Mouse (Mus musculus): Measurements from ENCODE around the gene Angptl2. TPM values are rescaled to one million over a fixed set of nuclear protein-coding genes. Genes with fewer than 3 reads are reported as not detected.

The Angptl2 gene
- polyA plus RNA-seq, 1 experiment from 2014 or later = 30.3 TPM

GRCm38 (mm10) chr2:33215177-33215699, 631 bp upstream of the Angptl2 start:
- Histone ChIP-seq H3K4me1 (ENCODE audit: insufficient read depth) (peaks cover 23% of the 10 kb centered on the region; the same call in 1 of the 2 replicates), H3K9me3 (ENCODE audit: low read depth, low read length) (no peaks in the 10 kb centered on the region), H3K36me3 (ENCODE audit: insufficient read depth) (no peaks in the 10 kb centered on the region), H3K27ac (ENCODE audit: low read depth) (peak overlapping the region; percentile 83), H3K27me3 (ENCODE audit: insufficient read depth, low read length) (no peaks in the 10 kb centered on the region), H3K9ac (peak overlapping the region; percentile 38; the same call in 1 of the 2 replicates), H3K4me3 (ENCODE audit: low read depth, low read length) (peak overlapping the region; percentile 60), H3K4me2 (peak overlapping the region; percentile 93)
- no peak for TF ChIP-seq CTCF (IDR thresholded peaks at IDR 0.05; ENCODE audit: low read depth)
- DNase-seq (no peak), ATAC-seq (ENCODE audit: insufficient read depth) (no peak)
- 42% methylated on average over 5 of the region's 5 CpGs for WGBS

DNA sequence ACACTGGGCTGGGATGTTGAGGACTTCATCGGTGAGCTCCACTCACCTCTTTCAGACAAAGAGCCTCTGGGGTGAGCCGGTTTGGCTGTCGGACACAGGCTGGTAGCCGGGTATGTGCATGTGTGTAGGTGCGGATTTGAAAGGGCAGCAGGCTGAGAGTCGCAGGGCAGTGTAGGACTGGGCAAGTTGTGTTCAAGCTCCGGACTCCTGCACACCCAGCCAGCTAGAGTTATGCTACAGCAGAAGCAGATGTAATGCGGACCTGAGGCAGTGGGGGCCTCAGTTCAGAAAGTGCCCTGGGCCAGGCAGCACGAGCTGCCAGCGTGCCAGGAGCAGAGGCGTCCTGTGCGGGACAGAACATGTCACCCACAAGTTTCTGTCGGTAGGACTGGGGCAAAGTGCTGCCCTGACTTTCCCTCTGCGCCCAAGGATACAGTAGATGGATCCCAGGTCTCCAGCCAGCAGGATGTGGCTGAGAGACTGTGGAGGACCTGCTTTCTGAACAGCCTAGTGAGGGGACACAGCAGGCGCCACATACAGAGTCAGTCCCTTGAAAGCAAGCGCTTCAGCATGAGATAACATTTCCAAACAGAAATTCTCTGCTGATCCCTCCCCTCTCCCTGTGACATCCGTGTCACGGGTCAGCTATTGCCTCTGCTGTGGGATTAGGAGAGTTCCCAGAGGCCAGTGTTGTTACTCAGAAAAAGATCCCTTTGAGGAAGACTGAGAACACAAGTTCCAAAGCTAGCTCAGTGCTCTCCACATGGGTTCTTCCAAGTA, 966 bp downstream of the Angptl2 start:
- DNase-seq = peak; percentile 52
- peak; percentile 3; the same call in 1 of the 2 replicates for ATAC-seq (ENCODE audit: insufficient read depth)
- Histone ChIP-seq H3K27me3 (ENCODE audit: insufficient read depth, low read length) (no peaks in the 10 kb centered on the region), H3K4me2 (peak overlapping the region; percentile 93), H3K4me3 (ENCODE audit: low read depth, low read length) (peak overlapping the region; percentile 60), H3K9ac (peak overlapping the region; percentile 73), H3K9me3 (ENCODE audit: low read depth, low read length) (no peaks in the 10 kb centered on the region), H3K4me1 (ENCODE audit: insufficient read depth) (peaks cover 23% of the 10 kb centered on the region; the same call in 1 of the 2 replicates), H3K36me3 (ENCODE audit: insufficient read depth) (peaks cover 6% of the 10 kb centered on the region; the same call in 1 of the 2 replicates), H3K27ac (ENCODE audit: low read depth) (peak overlapping the region; percentile 83)
- TF ChIP-seq CTCF (IDR thresholded peaks at IDR 0.05; ENCODE audit: low read depth) = peak; percentile 31; the same call in 1 of the 2 replicates
- WGBS = 6% methylated on average over 18 of the region's 18 CpGs

GRCm38 (mm10) chr2:33217425-33217794, 1.5 kb downstream of the Angptl2 start:
- Histone ChIP-seq H3K9me3 (ENCODE audit: low read depth, low read length) (no peaks in the 10 kb centered on the region), H3K4me1 (ENCODE audit: insufficient read depth) (peaks cover 23% of the 10 kb centered on the region; the same call in 1 of the 2 replicates), H3K36me3 (ENCODE audit: insufficient read depth) (peaks cover 12% of the 10 kb centered on the region; the same call in 1 of the 2 replicates), H3K9ac (peak overlapping the region; percentile 73), H3K4me3 (ENCODE audit: low read depth, low read length) (peak overlapping the region; percentile 60), H3K27ac (ENCODE audit: low read depth) (peak overlapping the region; percentile 83; the same call in 1 of the 2 replicates), H3K27me3 (ENCODE audit: insufficient read depth, low read length) (no peaks in the 10 kb centered on the region), H3K4me2 (peak overlapping the region; percentile 93)
- TF ChIP-seq CTCF (IDR thresholded peaks at IDR 0.05; ENCODE audit: low read depth) = no peak; the same call in 1 of the 2 replicates
- 41% methylated on average over 3 of the region's 3 CpGs for WGBS
- DNase-seq (peak; percentile 12), ATAC-seq (ENCODE audit: insufficient read depth) (no peak)

GRCm38 (mm10) chr2:33218903-33219625, 3.2 kb downstream of the Angptl2 start:
- no peak for ATAC-seq (ENCODE audit: insufficient read depth)
- peak; percentile 67 for TF ChIP-seq CTCF (IDR thresholded peaks at IDR 0.05; ENCODE audit: low read depth)
- Histone ChIP-seq H3K4me1 (ENCODE audit: insufficient read depth) (peaks cover 23% of the 10 kb centered on the region; the same call in 1 of the 2 replicates), H3K36me3 (ENCODE audit: insufficient read depth) (peaks cover 13% of the 10 kb centered on the region; the same call in 1 of the 2 replicates), H3K4me3 (ENCODE audit: low read depth, low read length) (no peak overlapping the region), H3K9me3 (ENCODE audit: low read depth, low read length) (no peaks in the 10 kb centered on the region), H3K27ac (ENCODE audit: low read depth) (peak overlapping the region; percentile 21; the same call in 1 of the 2 replicates), H3K9ac (no peak overlapping the region), H3K27me3 (ENCODE audit: insufficient read depth, low read length) (no peaks in the 10 kb centered on the region), H3K4me2 (0 out of 2 replicates have a peak overlapping the region, but pooled peaks have one; percentile 5)
- DNase-seq = peak; percentile 64
- WGBS = 69% methylated on average over 11 of the region's 11 CpGs

DNA sequence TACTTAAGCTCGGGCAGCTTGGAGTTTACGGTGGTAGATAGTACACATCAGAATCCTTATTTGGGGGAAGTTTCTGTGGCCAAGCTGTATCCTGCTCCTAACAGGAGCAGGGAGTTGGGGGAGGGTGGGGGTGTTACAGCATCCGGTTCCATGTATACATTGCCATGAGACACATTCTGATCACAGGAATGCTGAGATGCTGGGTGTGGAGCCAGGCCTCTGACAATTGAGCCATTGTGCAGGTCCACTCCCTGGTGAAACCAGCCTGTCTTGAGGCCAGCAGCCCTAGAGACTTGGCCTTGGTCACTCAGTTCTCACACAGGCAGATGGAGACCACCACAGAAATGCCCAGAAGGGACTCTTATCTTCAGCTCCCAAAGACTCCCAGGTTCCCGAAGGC, 3.8 kb downstream of the Angptl2 start:
- H3K4me2 ChIP-seq = 0 out of 2 replicates have a peak overlapping the region, but pooled peaks have one; percentile 5
- peaks cover 13% of the 10 kb centered on the region; the same call in 1 of the 2 replicates for H3K36me3 ChIP-seq (ENCODE audit: insufficient read depth)
- no peak for ATAC-seq (ENCODE audit: insufficient read depth)
- WGBS = 42% methylated on average over 4 of the region's 4 CpGs
- peak overlapping the region; percentile 48; the same call in 1 of the 2 replicates for H3K27ac ChIP-seq (ENCODE audit: low read depth)
- peak; percentile 63 for DNase-seq
- H3K27me3 ChIP-seq (ENCODE audit: insufficient read depth, low read length) = no peaks in the 10 kb centered on the region
- no peak for TF ChIP-seq CTCF (IDR thresholded peaks at IDR 0.05; ENCODE audit: low read depth)
- peaks cover 23% of the 10 kb centered on the region; the same call in 1 of the 2 replicates for H3K4me1 ChIP-seq (ENCODE audit: insufficient read depth)
- H3K9me3 ChIP-seq (ENCODE audit: low read depth, low read length) = no peaks in the 10 kb centered on the region
- H3K9ac ChIP-seq = no peak overlapping the region
- H3K4me3 ChIP-seq (ENCODE audit: low read depth, low read length) = no peak overlapping the region

DNA sequence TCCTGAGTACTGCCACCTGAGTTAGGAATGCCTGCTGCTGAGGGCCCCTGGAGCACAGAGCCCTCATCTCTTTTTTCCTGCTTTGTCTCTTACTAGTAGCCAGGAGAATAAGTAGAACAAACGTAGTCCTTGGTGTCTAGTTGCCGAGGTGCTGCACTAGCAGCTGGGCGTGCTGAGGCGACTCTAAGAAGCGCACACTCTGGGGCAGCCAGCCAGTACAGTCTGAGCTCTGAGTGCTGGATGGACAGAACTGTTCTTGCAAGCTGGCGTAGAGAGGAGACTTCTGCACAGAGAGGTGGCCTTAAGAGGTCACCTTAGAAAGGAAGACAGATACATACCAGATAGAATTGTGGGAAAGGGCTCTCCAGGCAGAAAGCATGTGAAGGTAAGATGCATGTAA, 4.4 kb downstream of the Angptl2 start:
- Histone ChIP-seq H3K9me3 (ENCODE audit: low read depth, low read length) (no peaks in the 10 kb centered on the region), H3K27ac (ENCODE audit: low read depth) (peak overlapping the region; percentile 48; the same call in 1 of the 2 replicates), H3K4me2 (no peak overlapping the region), H3K4me1 (ENCODE audit: insufficient read depth) (peaks cover 23% of the 10 kb centered on the region; the same call in 1 of the 2 replicates), H3K36me3 (ENCODE audit: insufficient read depth) (peaks cover 13% of the 10 kb centered on the region; the same call in 1 of the 2 replicates), H3K9ac (no peak overlapping the region), H3K4me3 (ENCODE audit: low read depth, low read length) (no peak overlapping the region), H3K27me3 (ENCODE audit: insufficient read depth, low read length) (no peaks in the 10 kb centered on the region)
- 64% methylated on average over 6 of the region's 6 CpGs for WGBS
- TF ChIP-seq CTCF (IDR thresholded peaks at IDR 0.05; ENCODE audit: low read depth) = no peak
- DNase-seq (peak; percentile 13), ATAC-seq (ENCODE audit: insufficient read depth) (no peak)

Measured in lung, embryonic 14.5 days (tissue).